Mouse (Mus musculus) layer of hippocampus, postnatal 10 days (tissue): ENCODE data around the gene Scd4. TPM values are rescaled to one million over a fixed set of nuclear protein-coding genes. Genes with fewer than 3 reads are reported as not detected.
A peak's percentile ranks its signal among the peaks of the same experiment; 100 is the strongest.
"Not testable (repeated sequence)": the region's sequence is repeated elsewhere in the genome, so short reads cannot be mapped to it uniquely, and the experiment has no call there.

Experiments used
- DNase-seq, 2 experiments: peaks; one replicate each; pipeline ENCODE4 v3.0.0; 2021; ENCODE audit warnings: low spot score in 2 of 2
- total RNA-seq, 2 experiments: library from RNA; stranded (reverse); gene quantifications; 2 replicates each; pipeline ENCODE4 v1.2.3; 2021

Scd4 gene
- total RNA-seq, 2 experiments from 2014 or later, result 1.5 to 2.8 TPM

DNA sequence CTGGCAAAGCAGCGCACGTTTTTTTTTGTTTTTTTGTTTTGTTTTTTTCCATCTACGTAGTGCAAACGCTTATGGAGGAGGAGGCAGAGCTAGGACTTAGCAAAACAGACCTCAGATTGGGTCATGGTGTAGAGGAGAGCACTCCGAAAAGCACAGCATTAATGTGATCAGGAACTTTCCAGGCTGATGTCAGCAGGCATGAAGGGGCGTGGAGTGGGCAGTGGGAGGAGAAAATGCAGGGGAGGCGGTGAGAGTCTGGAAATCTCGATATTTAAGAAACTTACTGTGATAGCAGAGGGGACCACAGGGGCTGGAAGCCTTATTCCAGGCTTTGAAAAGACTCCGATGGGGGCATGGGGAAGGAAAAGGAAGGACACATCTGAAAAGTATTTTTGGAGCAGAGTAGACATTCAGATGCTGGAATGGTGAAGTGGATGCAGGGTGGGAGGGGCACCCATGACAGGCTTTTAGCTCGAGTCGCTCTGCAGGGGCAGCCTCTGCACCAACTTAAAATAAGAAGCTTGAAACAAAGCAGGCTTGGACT is 17.9 kb upstream of the Scd4 start:
- peak in 1 of 2 experiments; percentile 24 for DNase-seq

DNA sequence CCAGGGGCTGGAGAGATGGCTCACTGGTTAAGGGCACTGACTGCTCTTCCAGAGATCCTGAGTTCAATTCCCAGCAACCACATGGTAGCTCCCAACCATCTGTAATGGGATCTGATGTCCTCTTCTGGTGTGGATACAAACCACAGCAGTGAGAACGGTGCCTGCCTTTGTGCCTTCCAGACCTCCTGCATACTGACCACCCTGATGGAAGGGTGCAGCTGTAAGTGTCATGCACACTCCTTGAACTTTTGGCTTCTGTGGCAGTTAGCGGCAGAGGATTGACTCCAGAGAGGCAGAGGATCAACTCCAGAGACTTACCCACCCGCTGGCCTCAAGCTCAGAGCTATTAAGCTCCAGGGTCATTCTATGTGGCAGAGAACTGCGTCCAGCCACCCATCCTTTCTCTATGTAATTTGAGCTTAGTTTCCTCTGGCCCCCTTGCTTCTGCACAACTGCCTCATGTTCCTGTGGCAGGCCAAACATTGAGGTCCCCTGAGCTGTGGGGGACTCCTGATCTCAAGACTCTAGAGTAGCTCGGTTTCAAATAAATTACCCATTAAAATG is 16.1 kb upstream of the Scd4 start:
- no peak for DNase-seq

DNA sequence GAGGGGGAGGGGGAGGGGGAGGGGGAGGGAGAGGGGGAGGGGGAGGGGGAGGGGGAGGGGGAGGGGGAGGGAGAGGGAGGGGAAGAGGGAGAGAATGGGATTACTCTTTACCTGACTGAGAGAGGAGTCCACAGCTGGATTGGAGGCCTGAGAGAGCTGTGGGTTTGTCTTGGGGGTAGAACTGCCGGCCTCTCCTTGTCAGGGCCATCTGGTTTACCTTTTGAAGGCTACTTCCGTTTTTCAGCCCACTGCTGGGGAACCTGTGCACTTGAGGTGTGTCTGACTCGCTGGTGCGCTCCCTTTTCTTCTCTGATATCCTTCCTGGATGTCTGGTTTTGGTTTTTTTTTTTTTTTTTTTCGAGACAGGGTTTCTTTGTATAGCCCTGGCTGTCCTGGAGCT is 15.5 kb upstream of the Scd4 start:
- DNase-seq, result no peak

DNA sequence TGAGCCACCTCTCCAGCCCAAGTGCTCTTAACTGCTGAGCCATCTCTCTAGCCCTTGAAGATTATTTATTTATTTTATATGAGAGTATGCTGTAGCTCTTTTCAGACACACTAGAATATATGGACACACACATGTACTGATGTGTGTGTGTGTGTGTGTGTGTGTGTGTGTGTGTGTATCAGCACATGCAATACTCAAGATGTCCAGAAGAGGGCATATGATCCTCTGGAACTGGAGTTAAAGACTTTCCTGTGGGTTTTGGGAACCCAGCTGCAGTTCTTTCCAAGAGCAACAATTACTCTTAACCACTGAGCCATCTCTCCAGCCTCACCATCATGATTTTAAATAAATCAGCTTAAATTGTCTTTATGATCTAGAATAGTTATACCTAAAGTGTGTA is 14.3 kb upstream of the Scd4 start:
- no peak for DNase-seq

DNA sequence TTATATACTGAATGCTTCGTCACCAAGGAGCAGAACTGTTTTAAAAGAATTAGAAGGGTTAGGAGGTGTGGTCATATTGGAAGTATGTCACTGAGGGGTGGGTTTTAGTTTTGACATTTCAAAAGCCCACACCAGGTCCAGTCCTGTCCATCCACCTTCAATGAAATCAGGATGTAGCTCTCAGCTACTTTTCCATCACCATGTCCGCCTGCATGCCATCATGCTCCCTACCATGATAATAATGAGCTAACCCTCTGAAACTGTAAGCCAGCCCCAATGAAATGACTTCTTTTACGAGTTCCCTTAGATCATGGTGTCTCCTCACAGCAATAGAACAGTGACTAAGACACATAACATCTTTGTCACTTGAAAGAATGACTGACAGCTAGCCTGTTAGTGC is 12.6 kb upstream of the Scd4 start:
- DNase-seq, result no peak

DNA sequence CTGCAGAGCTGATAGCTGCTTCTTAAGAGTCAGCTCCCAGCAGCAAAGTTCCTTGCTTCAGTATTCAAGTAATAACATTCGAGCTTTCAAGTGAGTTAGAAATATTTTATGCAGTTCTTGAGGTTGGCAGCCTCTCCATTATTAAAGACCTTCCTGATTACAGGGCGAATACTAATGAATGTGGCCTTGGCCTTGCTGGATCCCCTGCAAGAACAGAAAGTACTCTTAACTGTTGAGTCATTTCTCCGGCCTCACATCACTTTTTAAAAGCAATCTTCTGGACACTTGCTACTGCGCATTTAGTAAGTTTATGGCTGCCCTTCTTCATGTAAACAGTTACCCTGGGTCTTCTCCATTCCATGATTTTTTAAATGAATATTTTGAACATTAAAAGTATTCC is 11.7 kb upstream of the Scd4 start:
- no peak for DNase-seq

DNA sequence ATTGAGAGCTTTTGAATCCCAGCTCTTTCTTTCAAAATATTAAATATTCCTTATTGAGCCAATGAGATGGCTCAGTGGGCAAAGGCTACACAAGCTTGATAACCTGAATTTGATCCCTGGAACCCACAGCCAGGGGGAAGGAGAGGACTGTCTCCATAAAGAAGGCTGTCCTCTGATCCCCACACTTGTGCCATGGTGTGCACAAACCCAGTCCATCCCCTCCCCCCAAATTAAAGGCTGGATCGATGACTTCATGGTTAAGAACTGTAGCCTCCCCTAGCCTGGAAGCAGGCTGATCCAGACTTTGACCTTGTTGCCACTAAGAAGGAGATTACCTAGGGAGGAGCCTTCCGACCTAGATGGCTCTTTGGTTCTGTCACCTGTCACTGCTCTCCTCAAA is 11.3 kb upstream of the Scd4 start:
- no peak for DNase-seq

DNA sequence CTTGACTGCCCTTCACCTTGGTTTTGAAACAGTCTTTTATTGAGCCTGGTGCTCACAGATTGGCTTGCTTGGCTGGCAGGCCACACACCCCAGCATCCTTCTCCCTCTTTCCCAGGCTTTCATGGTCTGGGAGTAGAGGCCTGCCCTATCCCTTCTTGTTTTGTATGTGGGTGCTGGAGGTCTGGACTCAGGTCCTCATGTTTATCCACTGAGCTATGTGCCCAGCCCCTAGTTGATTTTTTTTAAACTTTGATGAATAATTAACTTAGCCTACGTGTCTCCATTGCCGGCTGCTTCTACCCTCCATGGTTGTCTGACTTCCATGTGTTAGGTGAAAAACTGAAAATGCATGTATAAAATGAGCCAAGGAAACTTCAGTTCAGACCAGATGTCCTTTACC is 3.3 kb upstream of the Scd4 start:
- DNase-seq, result no peak

DNA sequence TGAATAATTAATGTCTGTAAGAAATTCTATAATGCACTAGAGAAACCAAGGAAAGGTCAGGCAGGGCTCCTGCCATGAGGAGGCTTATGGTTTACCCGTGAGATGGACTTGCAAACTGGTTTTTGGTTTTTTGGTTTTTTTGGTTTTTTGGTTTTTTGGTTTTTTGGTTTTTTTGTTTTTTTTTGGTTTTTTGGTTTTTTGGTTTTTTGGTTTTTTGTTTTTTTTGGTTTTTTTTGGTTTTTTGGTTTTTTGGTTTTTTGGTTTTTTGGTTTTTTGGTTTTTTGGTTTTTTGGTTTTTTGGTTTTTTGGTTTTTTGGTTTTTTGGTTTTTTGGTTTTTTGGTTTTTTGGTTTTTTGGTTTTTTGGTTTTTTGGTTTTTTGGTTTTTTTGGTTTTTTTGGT is 1.8 kb upstream of the Scd4 start:
- not testable (repeated sequence) for DNase-seq

DNA sequence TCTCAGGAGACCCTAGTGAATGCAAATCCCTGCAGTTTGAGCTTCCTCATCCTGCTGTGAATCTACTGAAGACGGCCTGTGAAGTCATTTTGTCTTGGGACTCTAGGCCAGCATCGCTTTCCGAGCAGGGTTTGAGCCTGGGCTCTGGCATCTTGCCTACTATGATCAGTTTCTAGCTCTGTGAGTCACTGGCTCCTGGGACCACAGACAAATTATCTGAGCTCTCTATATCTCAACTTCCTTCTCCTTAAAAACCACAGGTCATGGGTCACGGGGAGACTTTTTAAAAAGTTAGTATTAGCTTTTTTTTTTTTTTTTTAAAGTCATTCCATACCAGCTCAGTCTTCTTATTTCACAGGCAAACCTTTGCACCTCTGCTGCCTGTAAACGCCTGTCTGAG is 981 bp upstream of the Scd4 start:
- DNase-seq, result no peak

DNA sequence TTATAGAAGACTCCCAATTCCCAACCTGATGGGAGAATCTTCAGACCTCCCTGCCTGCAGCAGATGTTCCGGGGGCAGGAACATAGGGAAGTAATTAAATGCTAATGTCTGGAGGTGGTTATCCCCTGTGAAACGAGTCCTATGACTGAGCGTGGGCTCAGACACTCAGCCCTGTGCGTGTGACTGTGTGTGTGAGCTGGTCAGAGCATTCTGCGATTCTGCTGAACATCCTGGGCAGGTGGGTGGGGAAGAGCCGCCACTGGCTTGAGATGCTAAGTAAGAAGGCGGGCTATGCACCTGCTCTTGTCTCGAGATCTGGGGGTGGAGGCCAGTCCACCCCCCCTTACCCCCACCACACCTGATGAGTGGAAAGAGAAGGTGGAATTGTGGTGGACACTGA is 566 bp upstream of the Scd4 start:
- no peak for DNase-seq

DNA sequence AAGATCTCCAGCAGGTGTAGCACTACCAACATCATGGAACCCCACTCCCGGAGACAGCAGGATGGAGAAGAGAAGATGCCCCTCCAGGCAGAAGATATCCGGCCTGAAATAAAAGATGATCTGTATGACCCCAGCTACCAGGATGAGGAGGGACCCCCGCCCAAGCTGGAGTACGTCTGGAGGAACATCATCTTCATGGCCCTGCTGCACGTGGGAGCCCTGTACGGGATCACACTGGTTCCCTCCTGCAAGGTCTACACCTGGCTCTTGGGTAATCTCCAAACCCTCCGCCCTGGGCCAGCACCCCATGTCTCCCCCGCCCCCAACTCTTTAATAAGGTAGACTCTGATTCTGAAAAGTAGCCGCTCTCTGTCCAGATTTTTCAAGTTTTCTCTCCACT is 1.1 kb downstream of the Scd4 start:
- no peak for DNase-seq

DNA sequence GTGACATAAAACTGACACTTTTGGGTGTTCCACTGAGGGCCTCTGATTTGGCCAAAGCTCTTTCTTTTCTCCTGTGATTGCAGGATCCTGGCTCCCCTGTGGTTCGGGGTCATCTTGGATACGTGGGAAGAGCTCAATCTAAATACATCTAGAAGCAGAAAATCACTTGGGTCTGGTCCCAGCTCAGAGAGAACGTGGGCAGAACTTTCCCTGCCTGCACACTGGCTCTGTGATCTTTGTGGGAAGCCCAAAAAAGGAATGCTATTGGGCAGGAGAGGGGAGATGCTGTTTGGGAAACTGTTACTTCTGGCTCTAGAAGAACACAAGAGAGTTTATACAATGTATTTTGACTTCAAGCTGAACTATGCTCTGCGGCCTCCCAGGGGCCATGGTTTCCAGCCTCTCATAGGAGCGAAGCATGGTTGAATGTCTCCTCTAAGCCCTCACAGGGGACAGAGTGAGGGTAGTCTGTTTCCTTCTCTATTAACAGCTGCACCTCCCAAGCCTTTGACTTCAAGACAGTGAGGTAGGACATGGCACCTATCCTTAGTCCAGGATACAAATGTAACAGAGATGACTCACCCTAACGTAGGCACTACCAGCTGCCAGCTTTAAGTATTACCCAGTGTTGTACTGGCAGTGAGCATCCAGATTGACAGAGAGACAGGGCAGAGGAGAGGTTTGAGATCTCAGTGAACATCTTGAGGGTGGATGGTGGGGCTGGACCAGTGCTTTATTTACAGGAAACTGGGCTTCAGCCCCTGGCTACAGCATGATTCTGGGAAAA is 3.2 kb downstream of the Scd4 start:
- no peak for DNase-seq

DNA sequence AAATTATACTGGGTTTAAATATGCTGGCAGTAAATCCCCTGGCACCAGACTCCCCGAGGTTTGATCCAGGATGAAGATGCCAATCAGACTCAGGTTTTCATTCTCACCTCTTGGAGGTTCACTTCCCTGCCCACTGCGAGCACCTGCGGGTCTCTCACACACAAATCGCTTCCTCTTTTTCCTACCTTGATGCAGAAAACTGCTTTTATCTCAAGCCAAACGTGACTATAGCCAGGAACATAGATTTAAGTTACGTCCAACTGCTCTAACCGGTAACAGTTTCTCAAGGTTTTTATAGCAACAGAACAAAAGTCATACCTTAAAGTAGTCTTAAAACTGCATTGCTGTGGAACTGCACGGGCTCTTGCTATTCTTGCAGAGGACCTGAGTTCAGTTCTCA is 16.8 kb downstream of the Scd4 start:
- DNase-seq, result no peak

DNA sequence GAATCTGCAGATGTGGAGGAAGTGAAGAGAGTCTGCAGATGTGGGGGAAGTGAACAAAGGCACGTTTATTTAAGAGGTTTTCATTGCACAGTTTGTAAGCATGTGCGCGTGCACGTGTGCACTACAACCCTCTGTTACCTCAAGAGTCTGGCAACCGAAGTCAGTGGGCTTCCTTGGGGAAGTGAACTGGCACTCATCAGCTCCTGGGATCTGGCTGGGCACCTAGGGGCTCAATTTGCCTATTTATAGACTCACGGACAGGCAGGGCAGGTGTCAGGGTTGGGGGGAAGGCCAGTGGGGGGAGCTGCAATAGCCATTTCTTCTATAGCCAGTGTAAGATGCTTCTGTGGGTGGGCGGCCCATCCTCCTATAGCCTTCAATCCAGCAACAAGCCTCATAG is 18.9 kb downstream of the Scd4 start:
- no peak for DNase-seq

DNA sequence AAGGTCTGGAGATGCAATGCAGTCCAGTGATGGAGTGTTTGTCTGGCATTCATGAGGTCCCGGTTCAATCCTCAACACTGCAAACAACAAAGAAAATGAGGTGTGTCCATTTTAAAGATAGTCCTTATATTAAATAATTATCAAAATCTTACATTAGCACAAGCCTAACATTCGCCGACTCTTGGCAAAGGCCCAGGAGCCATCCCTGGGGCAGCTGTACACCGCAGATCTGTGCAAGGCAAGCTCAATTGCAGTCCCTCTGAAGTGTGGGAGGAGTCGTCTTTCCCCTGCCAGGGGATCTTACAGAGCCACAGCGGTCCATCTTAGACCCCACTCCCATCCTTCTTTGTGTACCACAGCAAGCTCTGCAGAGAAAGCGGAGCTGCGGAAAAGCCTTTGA is 25.8 kb downstream of the Scd4 start:
- no peak for DNase-seq

DNA sequence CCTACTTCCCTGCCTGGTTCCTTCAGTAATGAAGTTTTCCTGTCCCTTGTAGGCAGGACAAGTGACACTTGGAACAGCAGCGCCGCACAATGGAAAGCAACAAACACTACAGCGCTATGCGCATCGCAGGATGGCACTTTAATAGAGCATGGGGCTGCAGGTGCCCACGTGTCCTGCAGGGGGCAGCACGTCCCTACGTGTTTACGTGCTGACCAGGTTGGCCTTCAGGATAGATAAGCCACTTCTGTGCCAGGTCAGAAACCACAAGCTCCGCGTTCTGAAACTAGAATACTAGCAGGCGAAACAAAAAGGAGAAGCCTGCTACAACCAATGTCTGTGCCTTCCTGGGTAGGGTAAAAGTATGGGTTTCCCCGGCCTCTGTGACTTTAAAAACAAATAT is 30.6 kb downstream of the Scd4 start:
- peak; percentile 81 to 82 for DNase-seq

DNA sequence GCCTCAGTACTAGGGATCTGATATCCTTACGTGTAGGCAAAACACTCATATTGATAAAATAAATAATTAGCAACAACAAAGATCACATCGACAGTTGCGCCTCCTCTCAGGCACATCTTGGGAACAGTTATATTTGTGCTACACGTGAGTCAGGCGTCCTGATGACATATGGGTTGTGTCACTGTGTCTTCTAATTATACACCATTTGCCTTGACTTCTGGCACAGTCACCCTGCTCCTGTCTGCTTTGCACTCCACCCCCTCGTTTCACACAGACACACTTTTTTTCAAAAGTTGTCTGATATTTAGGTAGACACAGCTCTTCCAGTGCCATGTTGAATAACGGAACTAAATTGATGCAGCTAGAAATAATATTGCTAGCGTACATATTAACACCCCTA is 31.1 kb downstream of the Scd4 start:
- DNase-seq, result no peak

DNA sequence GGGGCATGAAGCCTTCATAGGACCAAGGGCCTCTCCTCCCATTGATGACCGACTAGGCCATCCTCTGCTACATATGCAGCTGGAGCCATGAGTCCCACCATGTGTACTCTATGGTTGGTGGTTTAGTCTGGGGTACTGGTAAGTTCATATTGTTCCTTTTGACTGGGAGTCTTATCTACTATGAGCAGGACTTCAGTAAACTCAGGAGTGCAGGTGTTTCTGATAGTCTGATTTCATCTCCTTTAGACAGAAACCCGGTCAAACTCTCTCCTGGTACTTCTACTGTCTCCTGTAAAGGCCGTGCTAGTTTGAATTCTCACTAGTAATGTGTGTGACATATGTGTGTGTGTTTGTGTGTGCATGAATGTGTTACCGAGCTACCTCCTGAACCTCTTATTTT is 32.8 kb downstream of the Scd4 start:
- no peak for DNase-seq

DNA sequence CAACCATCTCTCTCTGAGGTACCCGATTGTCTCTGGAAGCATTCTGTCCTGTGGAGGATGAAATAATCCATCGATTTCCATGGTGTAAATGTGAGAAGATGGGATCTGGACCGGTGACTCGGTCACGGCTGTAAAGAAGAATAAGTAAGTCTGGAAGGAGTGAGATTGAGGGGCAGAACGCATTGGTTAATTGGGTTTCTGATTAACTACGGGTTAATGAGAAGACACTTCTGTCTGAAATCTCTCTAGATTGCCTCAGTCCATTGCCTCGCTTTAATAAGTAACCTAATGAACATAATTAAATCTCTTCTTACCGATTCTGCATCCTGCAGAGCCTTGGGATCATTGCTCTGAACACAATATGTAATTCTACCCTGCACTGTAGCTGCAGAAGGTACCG is 34.2 kb downstream of the Scd4 start:
- DNase-seq, result not testable (repeated sequence)

DNA sequence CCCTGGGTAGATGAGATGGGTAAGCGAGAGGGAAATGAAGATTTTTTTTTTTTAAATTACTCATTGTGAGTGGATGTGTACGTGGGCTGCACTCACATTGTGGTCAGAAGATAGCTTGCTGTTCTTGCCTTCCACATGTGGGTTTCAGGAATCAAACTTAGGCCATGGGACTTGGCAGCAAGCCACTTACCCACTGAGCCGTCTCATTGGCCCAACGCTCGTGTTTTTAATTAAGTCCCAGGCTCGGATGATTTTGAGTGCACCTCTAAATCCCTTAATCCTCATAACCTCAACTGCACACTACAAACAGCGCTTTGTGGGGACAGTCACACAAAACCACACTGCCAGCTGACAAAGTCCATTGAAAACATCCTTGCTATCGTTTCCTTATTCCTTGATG is 36.5 kb downstream of the Scd4 start:
- DNase-seq, result no peak

DNA sequence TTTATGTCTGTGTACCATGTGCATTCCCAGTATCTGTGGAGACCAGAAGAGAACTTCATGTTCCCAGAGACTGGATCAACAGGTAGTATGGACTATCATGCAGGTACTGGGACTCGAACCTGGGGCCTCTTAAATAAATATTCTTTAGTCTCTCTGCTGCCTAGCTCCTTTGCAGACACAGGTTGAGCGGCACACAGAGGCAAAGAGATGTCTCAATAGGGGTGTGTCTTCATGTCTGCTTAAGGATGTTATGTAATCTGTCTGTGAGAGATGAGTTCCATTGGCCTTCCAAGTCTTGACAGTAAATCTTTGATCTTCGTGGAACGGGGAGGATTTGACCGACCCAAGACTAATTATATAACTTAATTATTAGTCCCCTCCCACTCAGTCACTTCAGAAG is 37.3 kb downstream of the Scd4 start:
- DNase-seq, result no peak

DNA sequence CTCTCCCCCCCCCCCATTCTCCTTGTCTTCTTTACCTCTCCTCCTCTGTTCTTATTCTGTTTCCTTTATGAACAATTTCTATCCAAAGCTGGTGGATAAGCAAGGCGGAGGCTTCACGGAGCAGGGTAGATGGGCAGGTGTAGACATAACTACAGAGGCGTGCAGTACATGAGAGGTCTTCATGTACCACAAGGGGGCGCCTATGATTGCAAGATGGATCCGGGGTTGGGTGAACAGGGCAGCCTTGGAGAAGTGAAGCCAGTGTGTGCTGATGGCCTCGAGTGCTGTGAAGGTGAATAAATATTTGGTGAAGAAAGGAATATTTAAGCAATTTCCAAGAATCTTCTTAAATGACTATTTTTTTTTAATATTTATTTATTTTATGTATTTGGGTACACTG is 40.1 kb downstream of the Scd4 start:
- DNase-seq, result peak; percentile 71 to 78
